Mouse (Mus musculus): ENCODE data around the gene Gm1140. TPM values are rescaled to one million over a fixed set of nuclear protein-coding genes. Genes with fewer than 3 reads are reported as not detected.
"Not testable (repeated sequence)": the region's sequence is repeated elsewhere in the genome, so short reads cannot be mapped to it uniquely, and the experiment has no call there.

Gene Gm1140
- not detected in 2 replicates for polyA plus RNA-seq (2011; ENCODE audit: insufficient read depth, insufficient read length, low read depth, missing spikeins)

DNA sequence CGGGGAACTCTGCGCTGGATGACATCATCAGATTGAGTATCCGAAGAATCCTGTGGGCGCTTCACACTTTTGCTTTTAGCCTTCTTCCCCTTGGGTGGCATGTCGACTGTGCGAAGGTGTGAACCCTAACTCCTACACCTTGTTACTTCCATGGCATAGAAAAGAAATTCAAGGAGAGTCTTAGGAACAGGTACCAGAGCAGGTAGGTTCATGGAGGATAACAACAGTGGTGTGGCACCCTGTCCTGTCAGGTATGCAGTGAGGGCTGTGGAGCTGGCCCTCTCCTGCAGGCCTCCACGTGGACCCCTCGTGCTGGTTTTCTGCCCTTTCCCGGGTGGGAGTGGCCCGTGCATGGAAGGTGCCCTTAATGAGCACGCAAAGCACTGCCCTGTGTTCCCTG, at the start of gene Gm1140:
Gene Gm1140 (minus strand): TSS at position 101 of the 400 bp plus-strand sequence.
- not testable (repeated sequence) for H3K4me1 ChIP-seq (ENCODE audit: control insufficient read depth, insufficient read depth, low read length); H3K27ac ChIP-seq (ENCODE audit: insufficient read depth, low read length); H3K4me3 ChIP-seq (ENCODE audit: low read depth, low read length); H3K27me3 ChIP-seq (ENCODE audit: control insufficient read depth, insufficient read depth, low read length, poor library complexity, severe bottlenecking); H3K36me3 ChIP-seq (ENCODE audit: control insufficient read depth, insufficient read depth, low read length, poor library complexity, severe bottlenecking); H3K9ac ChIP-seq (ENCODE audit: low read depth, poor library complexity, severe bottlenecking); H3K9me3 ChIP-seq (replicated peaks; ENCODE audit: control insufficient read depth, insufficient read depth, low read length, poor library complexity, severe bottlenecking)

DNA sequence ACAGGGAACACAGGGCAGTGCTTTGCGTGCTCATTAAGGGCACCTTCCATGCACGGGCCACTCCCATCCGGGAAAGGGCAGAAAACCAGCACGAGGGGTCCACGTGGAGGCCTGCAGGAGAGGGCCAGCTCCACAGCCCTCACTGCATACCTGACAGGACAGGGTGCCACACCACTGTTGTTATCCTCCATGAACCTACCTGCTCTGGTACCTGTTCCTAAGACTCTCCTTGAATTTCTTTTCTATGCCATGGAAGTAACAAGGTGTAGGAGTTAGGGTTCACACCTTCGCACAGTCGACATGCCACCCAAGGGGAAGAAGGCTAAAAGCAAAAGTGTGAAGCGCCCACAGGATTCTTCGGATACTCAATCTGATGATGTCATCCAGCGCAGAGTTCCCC, 2.0 kb upstream of the Gm1140 start, which contains the start of gene Gm14692:
Gene Gm14692 (plus strand): TSS at position 301 of the 400 bp plus-strand sequence.
- not testable (repeated sequence) for H3K36me3 ChIP-seq (ENCODE audit: control insufficient read depth, insufficient read depth, low read length, poor library complexity, severe bottlenecking); H3K9me3 ChIP-seq (replicated peaks; ENCODE audit: control insufficient read depth, insufficient read depth, low read length, poor library complexity, severe bottlenecking); H3K4me1 ChIP-seq (ENCODE audit: control insufficient read depth, insufficient read depth, low read length); H3K9ac ChIP-seq (ENCODE audit: low read depth, poor library complexity, severe bottlenecking); H3K27me3 ChIP-seq (ENCODE audit: control insufficient read depth, insufficient read depth, low read length, poor library complexity, severe bottlenecking); H3K4me3 ChIP-seq (ENCODE audit: low read depth, low read length); H3K27ac ChIP-seq (ENCODE audit: insufficient read depth, low read length)

Other genes with a start within 250 kb of the Gm1140 start
- gene Gm14692, start 2.1 kb upstream of the Gm1140 start, polyA plus RNA-seq (2011; ENCODE audit: insufficient read depth, insufficient read length, low read depth, missing spikeins) = not detected in 2 replicates
- not detected in 2 replicates for gene 4933436I01Rik, start 227.9 kb upstream of the Gm1140 start, polyA plus RNA-seq (2011; ENCODE audit: insufficient read depth, insufficient read length, low read depth, missing spikeins)